Mouse (Mus musculus): Measurements from ENCODE around the gene Gabra4. TPM values are rescaled to one million over a fixed set of nuclear protein-coding genes. Genes with fewer than 3 reads are reported as not detected.
A peak's percentile ranks its signal among the peaks of the same experiment; 100 is the strongest.

Gabra4 gene
- total and polyA plus RNA-seq, 3 experiments = 0.09 TPM; not detected in 2

DNA sequence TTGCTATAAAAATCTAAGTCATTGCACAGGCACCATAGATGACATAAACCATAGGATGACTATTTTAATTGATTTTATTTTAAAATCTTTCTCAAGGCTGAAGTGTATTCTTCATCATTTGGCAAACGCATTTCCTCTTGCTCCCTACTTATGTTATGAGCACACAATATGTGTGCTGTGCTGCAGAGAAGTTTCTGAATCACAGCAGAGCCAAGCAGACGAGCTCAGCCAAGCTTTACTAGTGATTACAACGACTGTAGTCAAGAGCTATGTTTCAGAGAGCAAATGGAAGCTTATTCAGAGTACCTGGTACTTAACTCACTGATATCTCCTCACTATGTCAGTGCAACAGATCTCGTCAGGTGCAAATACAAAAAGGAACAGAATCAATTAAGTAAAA lies 41.4 kb downstream of the Gabra4 start (continued):
- TF ChIP-seq MAZ (IDR thresholded peaks at IDR 0.05; ENCODE audit: low read depth, low read length) = no peak

DNA sequence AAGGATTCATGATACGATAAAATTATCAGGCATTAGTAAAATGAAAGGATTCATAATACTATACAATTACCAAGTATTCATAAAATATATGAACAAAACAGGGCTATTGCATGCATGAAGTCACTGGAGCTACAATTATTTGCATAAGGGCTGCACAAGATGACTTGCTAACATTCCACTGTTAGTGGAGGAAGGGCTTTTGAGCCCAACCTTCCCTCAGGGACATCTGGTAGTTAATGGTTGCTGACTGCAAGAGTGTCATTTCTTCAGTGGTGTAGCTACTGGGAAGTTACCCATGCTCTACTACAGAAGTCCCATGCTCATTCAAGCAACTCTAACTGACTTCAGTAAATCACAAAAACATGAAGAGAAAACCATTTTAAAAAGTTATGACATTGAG lies 43.8 kb downstream of the Gabra4 start:
- Histone ChIP-seq H3K4me1 (ENCODE audit: control insufficient read depth in 1 of 2, insufficient read depth in 2 of 2) (peaks cover 0 to 13% of the 10 kb centered on the region in 2 experiments; a peak in 2 of 4 replicates), H3K36me3 (replicated peaks in 1 of 2; ENCODE audit: control insufficient read depth in 1 of 2, insufficient read depth in 1 of 2, low read length in 1 of 2) (no peaks in the 10 kb centered on the region), H3K27ac (ENCODE audit: insufficient read depth, low read depth) (no peak overlapping the region), H3K4me3 (replicated peaks in 1 of 3; ENCODE audit: low read depth in 2 of 3, low read length in 2 of 3, poor library complexity in 1 of 3) (no peak overlapping the region), H3K4me2 (ENCODE audit: insufficient read depth, low read depth, poor library complexity, severe bottlenecking) (no peak overlapping the region), H3K9me3 (replicated peaks; ENCODE audit: low read length) (no peaks in the 10 kb centered on the region), H3K9ac (ENCODE audit: insufficient read depth, low read depth) (no peak overlapping the region), H3K27me3 (replicated peaks) (no peaks in the 10 kb centered on the region), H3K79me2 (replicated peaks; ENCODE audit: control insufficient read depth, extremely low read depth, insufficient read depth, poor library complexity, severe bottlenecking) (no peaks in the 10 kb centered on the region)
- DNase-seq (ENCODE audit: extremely low read depth) = peak; percentile 65
- in situ Hi-C loops (cut with MboI; ENCODE audit: low pct_ligation_motif_present, low pct_unique_long_range_greater_than_20kb, low sequenced_read_pairs) (no loop called here), dilution Hi-C loops (cut with MboI; ENCODE audit: extremely low pct_ligation_motif_present, extremely low pct_unique_long_range_greater_than_20kb, low sequenced_read_pairs) (no loop called here)
- TF ChIP-seq CHD2 (IDR thresholded peaks at IDR 0.05; ENCODE audit: low read length) (no peak), TBP (conservative IDR thresholded peaks at IDR 0.05; ENCODE audit: low read depth, low read length) (no peak), ETS1 (conservative IDR thresholded peaks at IDR 0.05; ENCODE audit: low read depth, low read length) (no peak), IRF4 (IDR thresholded peaks at IDR 0.05; ENCODE audit: low read depth, low read length) (peak; percentile 38; the same call in 1 of the 2 replicates), USF1 (IDR thresholded peaks at IDR 0.05; ENCODE audit: low read depth, low read length) (no peak), USF2 (conservative IDR thresholded peaks at IDR 0.05; ENCODE audit: low read depth, low read length) (no peak), TCF12 (IDR thresholded peaks at IDR 0.05; ENCODE audit: low read depth, low read length) (no peak), ZKSCAN1 (IDR thresholded peaks at IDR 0.05; ENCODE audit: borderline replicate concordance, low read depth, low read length) (no peak), ZNF384 (IDR thresholded peaks at IDR 0.05; ENCODE audit: low read depth, low read length) (no peak), NELFE (IDR thresholded peaks at IDR 0.05; ENCODE audit: low read depth, low read length) (no peak), MAFK (IDR thresholded peaks at IDR 0.05; ENCODE audit: insufficient replicate concordance, low read length) (no peak), EP300 (IDR thresholded peaks at IDR 0.05; ENCODE audit: low read length) (peak; percentile 56), ZC3H11A (IDR thresholded peaks at IDR 0.05; ENCODE audit: low read depth, low read length) (no peak), JUND (conservative IDR thresholded peaks at IDR 0.05; ENCODE audit: low read depth, low read length) (no peak), CTCF (conservative IDR thresholded peaks at IDR 0.05 in 1 of 2, IDR thresholded peaks at IDR 0.05 in 1 of 2; ENCODE audit: low read depth in 2 of 2, low read length in 2 of 2) (no peak)

- H3K79me2 ChIP-seq (replicated peaks; ENCODE audit: control insufficient read depth, extremely low read depth, insufficient read depth, poor library complexity, severe bottlenecking) = no peaks in the 10 kb centered on the region
- in situ Hi-C loops (cut with MboI; ENCODE audit: low pct_ligation_motif_present, low pct_unique_long_range_greater_than_20kb, low sequenced_read_pairs) = no loop called here
- H3K27me3 ChIP-seq (replicated peaks) = no peaks in the 10 kb centered on the region
- dilution Hi-C loops (cut with MboI; ENCODE audit: extremely low pct_ligation_motif_present, extremely low pct_unique_long_range_greater_than_20kb, low sequenced_read_pairs) = no loop called here
- H3K27ac ChIP-seq (ENCODE audit: insufficient read depth, low read depth) = no peak overlapping the region
- H3K4me2 ChIP-seq (ENCODE audit: insufficient read depth, low read depth, poor library complexity, severe bottlenecking) = no peak overlapping the region
- H3K4me1 ChIP-seq (ENCODE audit: control insufficient read depth in 1 of 2, insufficient read depth in 2 of 2) = peaks cover 0 to 17% of the 10 kb centered on the region in 2 experiments; a peak in 2 of 4 replicates
- H3K4me3 ChIP-seq (replicated peaks in 1 of 3; ENCODE audit: low read depth in 2 of 3, low read length in 2 of 3, poor library complexity in 1 of 3) = no peak overlapping the region
- no peak for TF ChIP-seq USF2 (conservative IDR thresholded peaks at IDR 0.05; ENCODE audit: low read depth, low read length)
- TF ChIP-seq MEF2A (IDR thresholded peaks at IDR 0.05; ENCODE audit: borderline replicate concordance, low read depth, low read length) = no peak
- no peak for TF ChIP-seq POLR2A (IDR thresholded peaks at IDR 0.05; ENCODE audit: low read depth, low read length)
- no peak for TF ChIP-seq EP300 (IDR thresholded peaks at IDR 0.05; ENCODE audit: low read length)
- no peak for TF ChIP-seq JUN (IDR thresholded peaks at IDR 0.05; ENCODE audit: insufficient read depth, low read depth, low read length)
- no peak for TF ChIP-seq E2F4 (IDR thresholded peaks at IDR 0.05; ENCODE audit: insufficient replicate concordance, low read depth, low read length)
- no peak for TF ChIP-seq NELFE (IDR thresholded peaks at IDR 0.05; ENCODE audit: low read depth, low read length)
- TF ChIP-seq ETS1 (conservative IDR thresholded peaks at IDR 0.05; ENCODE audit: low read depth, low read length) = no peak
- no peak for TF ChIP-seq TBP (conservative IDR thresholded peaks at IDR 0.05; ENCODE audit: low read depth, low read length)
- TF ChIP-seq SIN3A (IDR thresholded peaks at IDR 0.05; ENCODE audit: low read length) = no peak
- no peak for DNase-seq (ENCODE audit: extremely low read depth)
- H3K9me3 ChIP-seq (replicated peaks; ENCODE audit: low read length) = no peaks in the 10 kb centered on the region
- no peak overlapping the region for H3K9ac ChIP-seq (ENCODE audit: insufficient read depth, low read depth)
- H3K36me3 ChIP-seq (replicated peaks in 1 of 2; ENCODE audit: control insufficient read depth in 1 of 2, insufficient read depth in 1 of 2, low read length in 1 of 2) = no peaks in the 10 kb centered on the region
Observed at GRCm38 (mm10) chr5:71608735-71609134, 49.4 kb downstream of the Gabra4 start.

All from CH12.LX (cell line).